Mouse (Mus musculus) adrenal gland, postnatal 10 days (tissue): Measurements from ENCODE around the gene Lrrc58. TPM values are rescaled to one million over a fixed set of nuclear protein-coding genes. Genes with fewer than 3 reads are reported as not detected.

Source experiments
- DNase-seq: peaks from one replicate; pipeline ENCODE4 v3.0.0; 2021; ENCODE audit warnings: mixed read lengths
- long read RNA-seq, 2 experiments: library from polyadenylated mRNA; stranded (forward); transcript quantifications; one replicate each; pipeline ENCODE4 v2.0.0; 2021
- total RNA-seq, 2 experiments: library from RNA; stranded (reverse); gene quantifications; 2 replicates each; pipeline ENCODE4 v1.2.3; 2021

Gene Lrrc58
- total RNA-seq = 100 to 1,000 TPM; 160 to 216 TPM
- long read RNA-seq, experiment 1, full-length matches to known transcripts = 17 of 44 reads
- long read RNA-seq, experiment 1, partial matches to known transcripts = 2 of 44 reads
- long read RNA-seq, experiment 1, other reads (novel, unspliced or antisense) = 25 of 44 reads
- long read RNA-seq, experiment 2, full-length matches to known transcripts = 4 of 10 reads
- long read RNA-seq, experiment 2, partial matches to known transcripts = 0 of 10 reads
- long read RNA-seq, experiment 2, other reads (novel, unspliced or antisense) = 6 of 10 reads

GRCm38 (mm10) chr16:37867791-37868505 lies at the start of gene Lrrc58:
TSS of gene Lrrc58 (plus strand) at chr16:37868389.
- peak; percentile 89 for DNase-seq

- DNase-seq = no peak
Observed at GRCm38 (mm10) chr16:37823949-37824348, 44.2 kb upstream of the Lrrc58 start.

- DNase-seq = no peak
Observed at GRCm38 (mm10) chr16:37824778-37825505, 43.2 kb upstream of the Lrrc58 start.

- no peak for DNase-seq
Observed at GRCm38 (mm10) chr16:37826286-37826685, 41.9 kb upstream of the Lrrc58 start.

GRCm38 (mm10) chr16:37831041-37831440 lies 37.1 kb upstream of the Lrrc58 start:
- DNase-seq = no peak

GRCm38 (mm10) chr16:37837571-37837970 lies 30.6 kb upstream of the Lrrc58 start:
- no peak for DNase-seq

GRCm38 (mm10) chr16:37842439-37842838 lies 25.8 kb upstream of the Lrrc58 start:
- no peak for DNase-seq

GRCm38 (mm10) chr16:37843740-37844139 lies 24.4 kb upstream of the Lrrc58 start:
- no peak for DNase-seq

GRCm38 (mm10) chr16:37845202-37845925 lies 22.8 kb upstream of the Lrrc58 start:
- DNase-seq = peak; percentile 68

- no peak for DNase-seq
Observed at GRCm38 (mm10) chr16:37847081-37847480, 21.1 kb upstream of the Lrrc58 start.

GRCm38 (mm10) chr16:37851366-37851765 lies 16.8 kb upstream of the Lrrc58 start:
- DNase-seq = peak; percentile 30

GRCm38 (mm10) chr16:37853279-37853678 lies 14.9 kb upstream of the Lrrc58 start:
- peak; percentile 46 for DNase-seq

- DNase-seq = no peak
Observed at GRCm38 (mm10) chr16:37854054-37854453, 14.1 kb upstream of the Lrrc58 start.

- no peak for DNase-seq
Observed at GRCm38 (mm10) chr16:37854593-37854992, 13.6 kb upstream of the Lrrc58 start.

GRCm38 (mm10) chr16:37855583-37855982 lies 12.6 kb upstream of the Lrrc58 start:
- no peak for DNase-seq

GRCm38 (mm10) chr16:37856327-37856726 lies 11.9 kb upstream of the Lrrc58 start:
- peak; percentile 32 for DNase-seq

GRCm38 (mm10) chr16:37857495-37857894 lies 10.7 kb upstream of the Lrrc58 start:
- DNase-seq = no peak

- DNase-seq = no peak
Observed at GRCm38 (mm10) chr16:37860213-37860612, 8.0 kb upstream of the Lrrc58 start.

GRCm38 (mm10) chr16:37861029-37861428 lies 7.2 kb upstream of the Lrrc58 start, which contains the start of gene Gm36028:
TSS of gene Gm36028 (minus strand) at chr16:37861146.
- DNase-seq = no peak

- DNase-seq = no peak
Observed at GRCm38 (mm10) chr16:37863876-37864275, 4.3 kb upstream of the Lrrc58 start.

GRCm38 (mm10) chr16:37865841-37866240 lies 2.3 kb upstream of the Lrrc58 start:
- no peak for DNase-seq
